Mouse (Mus musculus): ENCODE results near the gene Lrrn1.

Gene Lrrn1

DNA sequence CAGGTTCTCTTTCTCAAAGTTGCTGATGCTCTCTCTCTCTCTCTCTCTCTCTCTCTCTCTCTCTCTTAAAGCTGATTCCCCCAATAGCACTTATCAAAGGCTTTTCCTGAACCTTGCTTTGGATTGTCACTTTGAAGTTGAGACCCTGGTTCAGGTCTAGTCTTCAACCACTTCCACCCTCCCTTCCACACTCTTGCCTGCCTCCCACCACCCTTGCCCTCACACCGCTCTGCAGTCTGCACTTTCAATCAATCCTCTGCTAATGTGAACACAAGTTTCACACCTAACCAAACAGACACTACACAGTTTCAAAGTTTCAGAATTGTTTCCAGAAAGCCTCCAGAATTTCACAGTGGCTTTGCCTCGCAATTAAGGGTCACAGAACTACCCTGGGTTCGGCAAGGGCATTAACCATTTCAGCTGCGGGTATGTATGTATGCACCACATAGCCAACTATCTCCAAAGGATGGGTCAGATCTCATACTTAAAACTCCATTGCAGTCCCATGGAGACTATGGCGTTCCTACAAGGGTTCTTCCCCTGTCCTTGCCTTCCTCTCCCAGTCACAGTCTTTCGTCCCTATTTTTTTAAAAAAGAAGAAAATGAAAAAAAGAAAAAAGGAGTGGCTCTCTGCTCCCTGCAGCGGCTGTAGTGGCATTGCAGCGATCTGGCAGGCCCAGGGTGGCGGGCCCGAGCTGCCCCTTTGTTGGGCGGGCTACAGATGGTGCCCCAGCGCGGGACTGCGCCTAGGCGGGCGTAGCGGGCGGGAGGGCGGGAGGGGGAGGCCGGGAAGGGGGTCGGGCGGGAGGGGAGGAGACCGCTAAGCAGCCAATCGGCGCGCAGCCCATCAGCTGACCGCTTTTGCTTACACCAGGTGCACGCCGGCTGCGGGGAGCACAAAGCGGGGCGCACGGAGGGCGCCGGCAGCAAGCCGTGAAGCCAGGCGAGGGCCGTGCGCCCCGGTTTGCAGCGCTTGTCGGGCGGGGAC, at the start of gene Lrrn1:
Gene Lrrn1 (plus strand): TSS at position 892 of the 988 bp plus-strand sequence.
- DNase-seq (ENCODE audit: low read depth, low spot score) = no peak

- no peak for DNase-seq (ENCODE audit: low read depth, low spot score)
Measured at GRCm38 (mm10) chr6:107494491-107494890, 35.1 kb upstream of the Lrrn1 start.

GRCm38 (mm10) chr6:107495830-107496229, 33.7 kb upstream of the Lrrn1 start:
- no peak for DNase-seq (ENCODE audit: low read depth, low spot score)

DNA sequence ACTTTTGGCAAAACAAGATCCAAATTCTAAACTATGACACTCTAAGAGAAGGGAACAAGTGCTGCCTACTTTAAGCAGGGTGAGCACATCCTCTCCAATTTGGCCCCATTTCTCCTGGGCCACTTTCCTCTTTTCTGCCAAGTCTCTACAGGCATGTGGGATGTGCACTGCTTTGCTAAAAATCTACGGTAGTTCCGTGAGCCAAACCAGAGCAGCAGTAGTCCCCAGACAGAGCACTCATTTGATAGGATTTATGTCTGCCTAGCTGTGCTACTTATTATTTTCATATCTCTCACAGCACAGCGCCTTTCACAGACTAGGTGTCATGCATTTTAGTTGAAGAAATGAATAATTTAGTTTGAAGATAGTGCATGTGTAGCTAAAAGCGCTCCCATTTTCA, 15.9 kb upstream of the Lrrn1 start:
- no peak for DNase-seq (ENCODE audit: low read depth, low spot score)

- no peak for DNase-seq (ENCODE audit: low read depth, low spot score)
Measured at GRCm38 (mm10) chr6:107523953-107524352, 5.6 kb upstream of the Lrrn1 start.

- no peak for DNase-seq (ENCODE audit: low read depth, low spot score)
Measured at GRCm38 (mm10) chr6:107529911-107530431, 403 bp downstream of the Lrrn1 start.

DNA sequence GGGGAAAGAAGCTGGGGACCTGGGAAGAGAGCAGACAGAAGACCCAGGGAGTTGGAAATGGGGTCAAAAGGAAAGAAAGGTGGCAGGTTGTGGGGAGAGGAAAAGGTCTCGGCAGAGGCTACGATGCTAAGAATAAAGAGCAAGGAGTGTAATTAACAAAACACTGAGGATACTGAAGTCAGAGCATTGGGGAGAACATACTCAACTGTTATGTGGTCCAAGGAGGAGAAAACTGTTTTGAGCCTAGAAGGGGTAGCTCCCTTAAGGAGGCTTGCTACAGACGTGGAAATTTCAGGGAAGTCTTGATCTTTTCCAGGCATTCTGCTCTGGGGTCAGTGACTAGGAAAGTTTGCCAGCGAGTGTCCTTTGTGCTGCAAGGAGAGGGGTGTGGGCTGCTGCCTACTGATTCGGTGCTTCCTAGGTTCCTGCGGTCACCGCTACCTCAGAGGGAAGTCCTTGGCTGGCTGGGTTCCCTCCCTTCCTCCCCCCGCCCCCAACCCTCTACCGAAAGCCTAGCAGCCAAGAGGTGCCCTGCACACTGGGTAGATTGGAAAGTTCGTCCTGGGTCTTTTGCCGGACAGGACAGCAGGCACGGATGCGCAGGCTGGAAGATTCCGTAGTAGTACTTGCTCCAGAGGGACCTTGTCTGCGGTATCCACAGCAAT, 1.2 kb downstream of the Lrrn1 start:
- DNase-seq (ENCODE audit: low read depth, low spot score) = no peak

- DNase-seq (ENCODE audit: low read depth, low spot score) = no peak
Measured at GRCm38 (mm10) chr6:107531526-107532080, 2.0 kb downstream of the Lrrn1 start.

DNA sequence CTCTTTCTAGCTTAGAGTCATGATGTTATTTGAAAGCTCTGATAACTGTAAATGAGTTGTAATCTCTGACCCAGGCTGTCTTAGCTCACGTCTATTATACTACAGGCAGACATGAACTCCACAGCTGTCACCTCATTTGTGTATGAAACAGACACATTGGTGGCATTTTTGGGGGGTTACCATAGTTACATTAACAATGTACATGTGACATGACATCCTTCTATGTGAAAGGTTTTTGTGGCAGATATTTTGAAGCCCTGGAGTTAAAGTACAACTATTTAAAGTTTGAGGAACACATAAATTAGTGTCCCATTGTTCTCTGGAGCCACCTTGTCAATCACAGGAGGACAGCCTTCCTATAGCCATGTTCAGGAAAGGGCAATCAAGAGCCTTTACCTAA, 5.0 kb downstream of the Lrrn1 start:
- DNase-seq (ENCODE audit: low read depth, low spot score) = no peak

DNA sequence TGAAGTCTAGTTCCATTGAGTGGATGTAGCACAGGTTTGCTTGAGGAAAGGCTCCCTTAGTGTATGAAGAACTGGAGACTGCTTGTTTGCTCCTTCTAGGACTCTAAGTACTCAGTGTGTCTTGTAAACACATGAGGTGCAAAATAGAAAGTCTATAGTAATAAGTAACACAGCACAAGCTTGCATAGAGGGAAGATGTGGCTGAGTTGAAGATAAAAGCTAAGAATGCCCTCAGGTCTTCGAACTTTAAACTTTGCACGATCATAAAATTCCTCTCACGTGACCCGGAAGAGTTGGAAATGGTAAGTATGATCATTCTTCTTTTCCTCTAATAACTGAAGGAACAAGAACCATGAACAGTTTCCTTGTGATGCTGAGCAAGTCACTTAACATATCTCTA, 7.1 kb downstream of the Lrrn1 start:
- no peak for DNase-seq (ENCODE audit: low read depth, low spot score)

DNA sequence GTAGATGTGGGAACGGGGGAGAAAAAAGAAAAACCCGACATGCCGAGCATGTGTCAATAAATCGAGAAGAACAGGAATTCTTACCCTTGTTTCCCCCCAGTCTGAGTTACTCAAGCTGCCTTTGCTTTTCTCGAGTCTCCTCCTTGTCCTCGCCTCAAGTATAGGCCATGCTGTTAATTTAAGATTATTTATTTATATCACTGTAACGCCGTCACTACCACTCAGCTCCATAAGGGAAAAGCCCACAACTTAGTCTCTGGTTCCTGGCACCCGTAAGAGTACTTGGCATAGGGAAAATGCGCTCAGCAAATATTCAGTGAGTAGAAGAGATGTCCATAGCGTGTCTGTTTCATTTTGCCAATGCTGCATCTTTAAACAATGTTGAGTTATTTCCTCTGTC, 11.7 kb downstream of the Lrrn1 start:
- no peak for DNase-seq (ENCODE audit: low read depth, low spot score)

GRCm38 (mm10) chr6:107541918-107542317, 12.3 kb downstream of the Lrrn1 start:
- DNase-seq (ENCODE audit: low read depth, low spot score) = no peak

GRCm38 (mm10) chr6:107546272-107546671, 16.7 kb downstream of the Lrrn1 start:
- no peak for DNase-seq (ENCODE audit: low read depth, low spot score)

DNA sequence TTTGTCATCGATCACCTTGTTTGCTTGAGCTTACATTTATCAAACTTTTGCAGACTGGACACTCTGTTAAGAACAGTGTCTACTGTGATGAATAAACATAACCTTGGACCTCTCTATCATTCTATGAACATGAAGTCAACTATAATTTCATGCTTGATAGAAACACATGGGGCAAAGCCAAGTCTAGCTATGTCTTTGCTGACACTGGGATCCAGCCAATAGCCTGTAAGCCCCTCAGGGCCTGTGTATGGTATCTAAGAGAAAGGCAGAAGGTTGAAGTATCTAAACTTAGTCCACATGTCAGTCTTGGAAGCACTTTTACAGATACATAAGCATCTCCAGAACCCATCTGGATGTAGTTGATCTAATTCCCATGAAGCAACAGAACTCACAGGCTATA, 22.9 kb downstream of the Lrrn1 start:
- no peak for DNase-seq (ENCODE audit: low read depth, low spot score)

DNA sequence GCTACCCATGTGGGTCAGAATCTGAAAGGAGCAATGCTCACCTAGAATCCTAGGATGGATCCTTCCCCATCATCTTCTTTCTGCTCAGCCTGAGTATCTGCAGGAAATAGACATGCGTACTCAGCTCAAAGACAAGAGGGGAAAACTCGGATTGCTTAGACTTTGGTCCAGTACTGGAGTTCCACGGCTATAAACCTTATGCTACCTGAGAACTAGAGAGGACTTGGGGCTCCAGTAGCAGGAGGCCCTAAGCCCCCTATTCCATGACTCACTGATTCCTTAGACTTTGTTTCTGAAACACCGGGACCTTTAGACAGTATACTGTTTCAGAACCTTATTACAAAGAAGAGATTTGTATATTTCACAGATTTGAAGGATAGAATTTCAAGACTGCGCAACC, 25.8 kb downstream of the Lrrn1 start:
- DNase-seq (ENCODE audit: low read depth, low spot score) = no peak

DNA sequence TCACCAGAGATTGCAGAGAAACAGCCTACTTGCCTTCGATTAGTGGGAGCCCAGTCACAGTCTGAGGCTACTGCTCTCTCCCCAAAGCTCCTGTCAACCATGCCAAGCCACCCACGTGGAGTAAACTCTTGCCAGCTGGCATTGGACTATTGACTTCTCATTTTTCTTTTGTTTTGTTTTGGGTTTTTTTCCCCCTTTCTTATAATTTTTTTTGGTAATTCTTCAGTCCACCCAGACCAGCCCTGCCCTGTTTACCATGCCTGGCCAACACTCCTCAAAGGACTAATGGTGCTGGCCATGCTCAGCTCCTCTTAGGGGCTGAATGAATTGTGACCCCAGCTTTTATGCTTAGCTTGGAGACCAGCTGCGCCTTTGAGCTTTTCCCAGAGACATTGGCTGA, 27.4 kb downstream of the Lrrn1 start:
- no peak for DNase-seq (ENCODE audit: low read depth, low spot score)

- DNase-seq (ENCODE audit: low read depth, low spot score) = no peak
Measured at GRCm38 (mm10) chr6:107557806-107558205, 28.2 kb downstream of the Lrrn1 start.

- DNase-seq (ENCODE audit: low read depth, low spot score) = no peak
Measured at GRCm38 (mm10) chr6:107562255-107562654, 32.7 kb downstream of the Lrrn1 start.

GRCm38 (mm10) chr6:107566944-107567634, 37.5 kb downstream of the Lrrn1 start:
- DNase-seq (ENCODE audit: low read depth, low spot score) = no peak

DNA sequence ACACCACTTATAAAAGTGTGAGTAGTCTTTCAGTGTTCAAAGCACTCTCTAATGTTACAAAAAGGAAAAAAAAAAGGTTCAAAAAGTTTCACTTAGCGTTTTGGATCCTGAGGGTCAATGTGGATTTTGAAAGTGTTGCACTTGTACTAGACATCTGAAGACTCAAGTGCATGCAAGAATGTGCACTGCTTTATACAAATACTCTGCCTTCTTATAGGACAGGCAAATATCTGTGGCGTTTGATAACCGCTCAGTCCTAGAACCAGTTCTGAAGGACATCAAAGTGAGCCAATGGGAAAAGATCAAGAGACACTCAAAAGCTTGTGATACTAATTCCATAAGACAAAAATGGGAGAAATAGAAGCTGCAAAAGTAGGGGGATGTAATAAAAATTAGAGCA, 45.0 kb downstream of the Lrrn1 start:
- DNase-seq (ENCODE audit: low read depth, low spot score) = no peak

DNA sequence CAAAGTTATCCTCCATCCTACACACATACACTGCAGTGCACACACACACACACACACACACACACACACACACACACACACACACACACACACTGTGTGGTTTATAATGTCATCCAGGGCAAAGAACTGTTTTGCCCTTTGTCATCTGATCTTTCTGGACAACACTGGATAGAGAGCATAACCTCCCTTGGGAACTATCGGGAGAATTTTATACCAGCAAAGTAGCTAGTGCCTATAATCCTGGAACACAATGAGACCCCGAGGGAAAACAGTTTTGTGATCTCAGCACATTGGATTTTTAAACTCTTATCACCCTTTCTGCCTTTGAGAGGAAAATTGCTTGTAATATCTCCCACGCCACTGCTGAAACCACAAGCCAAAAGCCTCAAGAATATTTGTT, 45.8 kb downstream of the Lrrn1 start:
- no peak for DNase-seq (ENCODE audit: low read depth, low spot score)

DNA sequence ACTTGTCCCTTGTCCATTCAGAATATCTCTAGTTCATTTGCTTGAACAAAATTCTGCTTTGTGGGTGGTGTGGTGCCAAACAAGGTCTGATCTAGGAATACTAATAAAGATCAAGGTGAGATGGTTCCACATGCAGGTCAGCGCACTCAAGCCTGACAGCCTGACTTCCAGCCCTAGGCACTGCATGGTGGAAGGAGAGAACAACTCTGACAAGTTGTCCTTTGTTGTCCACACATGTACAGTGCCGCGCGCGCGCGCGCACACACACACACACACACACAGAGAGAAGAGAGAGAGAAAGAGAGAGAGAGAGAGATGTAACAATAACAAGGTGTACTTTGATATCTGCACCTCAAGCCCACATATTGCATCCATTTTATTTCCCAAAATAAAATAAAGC, 47.7 kb downstream of the Lrrn1 start:
- no peak for DNase-seq (ENCODE audit: low read depth, low spot score)
